Mouse (Mus musculus) layer of hippocampus, postnatal 10 days (tissue): ENCODE measurements around the gene Gipc1. TPM values are rescaled to one million over a fixed set of nuclear protein-coding genes. Genes with fewer than 3 reads are reported as not detected.

Experiments used
- total RNA-seq, 2 experiments: library from RNA; stranded (reverse); gene quantifications; 2 replicates each; pipeline ENCODE4 v1.2.3; 2021

Gene Gipc1
- total RNA-seq, 2 experiments from 2014 or later = 65.2 to 77.6 TPM

Other genes with a start within 250 kb of the Gipc1 start
- gene Scoc, start 194.3 kb upstream of the Gipc1 start, total RNA-seq = 100 to 1,000 TPM; 263 to 293 TPM
- not detected for gene Olfr370, start 116.9 kb upstream of the Gipc1 start, total RNA-seq
- gene Ndufb7, start 86.0 kb upstream of the Gipc1 start, total RNA-seq = 100 to 1,000 TPM; 161 to 175 TPM
- 100 to 1,000 TPM; 532 to 604 TPM for gene Tecr, start 44.7 kb upstream of the Gipc1 start, total RNA-seq
- gene Dnajb1, start 44.5 kb upstream of the Gipc1 start, total RNA-seq = 10 to 100 TPM; 29.4 to 33.5 TPM
- 1 to 10 TPM in 1 of 2 experiments, under 1 TPM in 1; 0.32 to 1.0 TPM for gene Ptger1, start 14.0 kb downstream of the Gipc1 start, total RNA-seq
- 10 to 100 TPM; 65.0 to 73.7 TPM for gene Pkn1, start 46.5 kb downstream of the Gipc1 start, total RNA-seq
- 10 to 100 TPM; 25.4 to 27.7 TPM for gene Ddx39, start 62.5 kb downstream of the Gipc1 start, total RNA-seq
- 10 to 100 TPM; 11.5 to 13.7 TPM for gene Adgre5, start 88.6 kb downstream of the Gipc1 start, total RNA-seq
- 100 to 1,000 TPM; 360 to 379 TPM for gene Adgrl1, start 247.4 kb downstream of the Gipc1 start, total RNA-seq